Mouse (Mus musculus) C2C12 (cell line): Measurements from ENCODE around the gene 1700122O11Rik.

ENCODE experiments used
- CEBPB ChIP-seq: IDR thresholded peaks from one replicate; pipeline ENCODE4 v1.6.1; 2011; ENCODE audit warnings: low read depth, mild to moderate bottlenecking, control low read depth, moderate library complexity
- CTCF ChIP-seq: IDR thresholded peaks from one replicate; pipeline ENCODE4 v1.5.1; 2011; ENCODE audit not compliant: control insufficient read depth, insufficient read depth, insufficient read length
- FOSL1 ChIP-seq: IDR thresholded peaks from one replicate; pipeline ENCODE4 v1.8.0; 2011; ENCODE audit warnings: mild to moderate bottlenecking, low read length; ENCODE audit not compliant: poor library complexity, insufficient read depth, severe bottlenecking
- MAX ChIP-seq: IDR thresholded peaks from one replicate; pipeline ENCODE4 v1.6.1; 2011; ENCODE audit warnings: mild to moderate bottlenecking, control low read depth
- MYOD1 ChIP-seq: IDR thresholded peaks from one replicate; pipeline ENCODE4 v1.6.1; 2011; ENCODE audit warnings: low read depth; ENCODE audit not compliant: control insufficient read depth, insufficient read length
- MYOG ChIP-seq: IDR thresholded peaks from one replicate; pipeline ENCODE4 v1.6.1; 2011; ENCODE audit not compliant: control insufficient read depth, insufficient read length; ENCODE audit errors: extremely low read depth
- USF1 ChIP-seq: IDR thresholded peaks from one replicate; pipeline ENCODE4 v1.6.1; 2011; ENCODE audit warnings: low read depth, mild to moderate bottlenecking, control low read depth, moderate library complexity

DNA sequence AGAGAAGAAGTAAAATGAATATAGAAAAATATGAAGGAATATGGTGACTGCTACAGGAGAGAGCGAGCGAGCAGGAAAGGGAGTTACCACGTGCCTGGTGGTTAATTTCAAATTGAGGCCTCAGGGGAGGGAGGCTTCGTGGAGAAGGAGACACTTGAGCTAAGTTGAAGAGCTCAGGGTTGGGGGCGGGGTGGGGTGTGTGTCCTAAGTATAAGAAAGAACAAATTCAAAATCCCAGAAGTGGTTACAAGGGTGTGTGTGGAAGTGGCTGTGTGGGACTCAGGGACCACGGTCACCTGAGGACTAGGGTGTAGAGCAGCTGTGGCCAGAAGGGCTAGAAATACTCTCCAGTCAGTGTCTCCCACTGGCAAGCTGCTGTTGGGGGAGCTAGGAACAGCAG is 38.7 kb downstream of the 1700122O11Rik start:
- TF ChIP-seq CTCF, result no peak
- no peak for TF ChIP-seq MAX
- TF ChIP-seq USF1, result no peak
- TF ChIP-seq MYOD1, result no peak
- TF ChIP-seq CEBPB, result no peak
- no peak for TF ChIP-seq MYOG
- no peak for TF ChIP-seq FOSL1
